Mouse (Mus musculus): Measurements from ENCODE around the gene Wdr41. TPM values are rescaled to one million over a fixed set of nuclear protein-coding genes. Genes with fewer than 3 reads are reported as not detected.

The Wdr41 gene
- total RNA-seq, 2 experiments from 2014 or later = 22.8 to 23.2 TPM

DNA sequence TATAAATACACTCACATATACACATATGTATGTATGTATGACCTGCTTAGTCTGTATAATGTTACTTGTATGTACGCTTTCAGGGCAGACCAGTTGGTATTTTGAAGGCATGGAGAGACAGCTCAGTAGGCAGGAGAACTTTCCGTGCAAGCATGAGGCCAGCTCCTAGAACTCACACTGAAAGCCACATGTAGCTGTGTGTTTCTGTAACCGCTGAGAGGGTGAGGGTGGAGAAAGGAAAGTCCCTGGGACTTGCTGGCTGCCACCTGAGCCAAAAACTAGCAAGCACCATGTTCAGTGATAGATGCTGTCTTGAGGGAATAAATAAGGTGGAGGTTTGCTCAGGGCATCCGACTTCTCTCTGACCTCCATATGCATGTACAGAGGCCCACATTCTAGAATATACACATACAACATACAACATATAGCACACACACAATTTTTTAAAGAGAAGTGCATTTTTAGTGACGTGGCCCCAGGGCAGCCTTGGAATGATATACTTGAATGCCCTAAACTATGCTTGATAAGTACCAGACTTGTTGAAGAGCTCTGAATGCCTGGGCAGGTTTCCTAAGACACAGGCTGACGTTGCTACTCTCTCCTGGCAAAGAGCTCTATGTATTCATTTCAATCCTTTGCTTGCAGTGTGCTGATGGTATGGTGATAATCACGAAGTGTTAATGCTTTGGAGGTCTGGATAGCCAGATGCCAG is 35.6 kb downstream of the Wdr41 start:
- no peak overlapping the region for H3K27ac ChIP-seq
- DNase-seq (ENCODE audit: low spot score in 2 of 2) = no peak
- no peak overlapping the region for H3K4me3 ChIP-seq
- no peak for TF ChIP-seq CTCF (conservative IDR thresholded peaks at IDR 0.05)

GRCm38 (mm10) chr13:95017278-95017677 is 41.1 kb downstream of the Wdr41 start:
- no peak for DNase-seq (ENCODE audit: low spot score in 2 of 2)
- Histone ChIP-seq H3K4me3 (no peak overlapping the region), H3K27ac (no peak overlapping the region)
- no peak for TF ChIP-seq CTCF (conservative IDR thresholded peaks at IDR 0.05)

DNA sequence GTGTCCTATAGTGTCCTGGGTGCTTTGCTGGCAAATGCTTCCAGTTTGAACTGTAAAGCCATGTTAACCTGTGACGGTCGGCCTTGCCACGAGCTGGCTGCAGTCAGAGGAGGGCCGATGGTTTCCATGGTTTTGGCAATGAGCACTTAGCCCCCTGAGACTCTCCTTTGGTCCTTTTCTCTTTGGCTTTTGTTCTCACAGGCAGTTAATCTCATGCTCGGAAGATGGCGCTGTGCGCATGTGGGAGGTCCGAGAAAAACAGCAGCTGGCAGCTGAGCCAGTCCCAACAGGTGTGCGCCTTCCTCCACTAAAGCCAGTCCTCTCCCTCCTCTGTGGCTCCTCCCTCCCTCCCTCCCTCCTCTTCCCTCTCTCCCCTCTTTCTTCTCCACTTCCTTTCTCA is 41.8 kb downstream of the Wdr41 start:
- peak; percentile 83 for TF ChIP-seq CTCF (conservative IDR thresholded peaks at IDR 0.05)
- peak; percentile 60 to 76 for DNase-seq (ENCODE audit: low spot score in 2 of 2)
- Histone ChIP-seq H3K4me3 (no peak overlapping the region), H3K27ac (peak overlapping the region; percentile 48; the same call in 1 of the 2 replicates)

GRCm38 (mm10) chr13:95019345-95019744 is 43.2 kb downstream of the Wdr41 start:
- Histone ChIP-seq H3K4me3 (no peak overlapping the region), H3K27ac (0 out of 2 replicates have a peak overlapping the region, but pooled peaks have one; percentile 48)
- no peak for TF ChIP-seq CTCF (conservative IDR thresholded peaks at IDR 0.05)
- no peak for DNase-seq (ENCODE audit: low spot score in 2 of 2)

DNA sequence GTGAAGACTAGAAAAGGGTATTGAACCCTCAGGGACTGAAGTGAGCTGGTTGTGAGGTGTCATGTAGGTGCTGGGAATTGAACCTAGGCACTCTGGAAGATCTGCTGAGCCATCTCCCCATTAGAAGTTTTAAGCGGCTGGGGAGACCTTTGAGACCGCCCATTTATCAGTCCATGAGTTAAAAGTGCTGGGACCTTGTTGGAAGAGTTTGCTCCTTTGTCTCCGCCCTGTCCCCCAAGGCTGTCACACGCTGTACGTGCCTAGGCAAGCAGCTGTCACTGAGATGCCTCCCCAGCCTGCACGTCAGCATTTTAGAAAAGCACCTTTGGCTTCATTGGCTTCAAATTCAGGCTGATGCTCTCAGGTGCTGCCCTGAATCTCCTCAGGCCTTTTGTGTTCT is 44.1 kb downstream of the Wdr41 start:
- Histone ChIP-seq H3K4me3 (no peak overlapping the region), H3K27ac (no peak overlapping the region)
- no peak for DNase-seq (ENCODE audit: low spot score in 2 of 2)
- no peak for TF ChIP-seq CTCF (conservative IDR thresholded peaks at IDR 0.05)

DNA sequence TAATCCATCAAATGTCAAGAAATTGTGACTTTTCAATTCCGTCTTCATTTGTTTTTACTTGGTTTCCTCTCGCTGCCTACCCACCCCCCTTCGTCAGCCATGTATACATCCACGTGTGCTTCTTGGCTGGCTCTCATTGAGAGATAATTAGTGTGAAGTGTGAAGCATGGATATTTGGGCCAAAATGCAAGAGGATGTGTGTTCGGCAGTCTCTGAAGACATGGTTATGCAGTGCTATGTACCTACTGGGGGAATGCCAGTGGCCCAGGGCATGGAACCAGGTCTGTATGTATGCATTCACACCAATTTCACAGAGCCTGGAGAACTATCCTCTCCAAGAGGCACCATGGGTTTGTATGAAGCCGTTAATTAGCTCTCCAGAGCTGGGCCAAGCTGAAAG is 54.7 kb downstream of the Wdr41 start:
- no peak overlapping the region for H3K4me3 ChIP-seq
- no peak for DNase-seq (ENCODE audit: low spot score in 2 of 2)
- TF ChIP-seq CTCF (conservative IDR thresholded peaks at IDR 0.05) = no peak
- H3K27ac ChIP-seq = no peak overlapping the region

GRCm38 (mm10) chr13:95032127-95032831 is 56.1 kb downstream of the Wdr41 start:
- no peak overlapping the region for H3K4me3 ChIP-seq
- 0 out of 2 replicates have a peak overlapping the region, but pooled peaks have one; percentile 46 for H3K27ac ChIP-seq
- DNase-seq (ENCODE audit: low spot score in 2 of 2) = no peak
- TF ChIP-seq CTCF (conservative IDR thresholded peaks at IDR 0.05) = no peak

GRCm38 (mm10) chr13:95032973-95033372 is 56.8 kb downstream of the Wdr41 start:
- Histone ChIP-seq H3K4me3 (no peak overlapping the region), H3K27ac (peak overlapping the region; percentile 46; the same call in 1 of the 2 replicates)
- TF ChIP-seq CTCF (conservative IDR thresholded peaks at IDR 0.05) = no peak
- DNase-seq (ENCODE audit: low spot score in 2 of 2) = no peak

DNA sequence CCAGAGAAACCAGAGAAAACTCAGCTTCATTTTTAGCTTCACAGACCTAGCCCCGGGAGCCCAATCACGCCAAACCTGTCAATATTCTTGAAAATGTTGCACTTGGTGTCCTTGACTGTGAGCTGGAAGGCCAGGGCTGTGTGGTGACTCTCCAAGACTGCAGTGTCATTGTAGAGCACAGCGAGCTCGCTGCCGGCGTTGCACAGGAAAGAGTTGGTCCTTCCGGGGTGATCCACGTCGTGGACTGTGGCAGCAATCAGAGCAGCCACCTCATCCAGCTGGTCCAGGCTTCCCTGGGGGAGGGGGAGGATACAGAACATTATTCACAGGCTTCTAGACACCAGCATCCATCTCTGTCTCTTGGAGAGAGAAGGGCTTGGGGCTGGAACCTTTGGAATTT is 58.0 kb downstream of the Wdr41 start:
- peak overlapping the region; percentile 86 for H3K27ac ChIP-seq
- no peak for DNase-seq (ENCODE audit: low spot score in 2 of 2)
- no peak overlapping the region for H3K4me3 ChIP-seq
- TF ChIP-seq CTCF (conservative IDR thresholded peaks at IDR 0.05) = no peak

DNA sequence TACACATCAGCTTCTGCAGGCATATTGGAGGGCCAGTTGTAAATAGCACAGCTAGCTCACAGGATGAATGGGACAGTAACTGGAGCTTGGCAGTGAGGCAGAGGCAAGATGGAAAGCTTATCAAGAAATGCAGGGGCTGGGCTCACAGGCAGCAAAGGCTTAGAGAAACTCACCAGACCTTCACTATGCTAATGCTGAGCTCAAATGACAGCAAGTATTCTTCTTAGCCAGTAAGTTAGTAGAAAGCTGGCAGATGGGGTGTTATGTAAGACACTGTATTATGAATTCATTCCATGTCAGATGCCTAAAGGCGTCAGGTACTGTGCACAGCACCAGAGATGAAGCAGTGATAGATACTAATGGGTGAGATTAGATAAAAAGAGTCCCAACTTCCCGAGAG is 58.6 kb downstream of the Wdr41 start:
- peak; percentile 52 to 86 for DNase-seq (ENCODE audit: low spot score in 2 of 2)
- TF ChIP-seq CTCF (conservative IDR thresholded peaks at IDR 0.05) = no peak
- Histone ChIP-seq H3K27ac (peak overlapping the region; percentile 86), H3K4me3 (no peak overlapping the region)

GRCm38 (mm10) chr13:95038200-95038599 is 62.1 kb downstream of the Wdr41 start:
- H3K27ac ChIP-seq = no peak overlapping the region
- no peak for DNase-seq (ENCODE audit: low spot score in 2 of 2)
- no peak for TF ChIP-seq CTCF (conservative IDR thresholded peaks at IDR 0.05)
- no peak overlapping the region for H3K4me3 ChIP-seq

DNA sequence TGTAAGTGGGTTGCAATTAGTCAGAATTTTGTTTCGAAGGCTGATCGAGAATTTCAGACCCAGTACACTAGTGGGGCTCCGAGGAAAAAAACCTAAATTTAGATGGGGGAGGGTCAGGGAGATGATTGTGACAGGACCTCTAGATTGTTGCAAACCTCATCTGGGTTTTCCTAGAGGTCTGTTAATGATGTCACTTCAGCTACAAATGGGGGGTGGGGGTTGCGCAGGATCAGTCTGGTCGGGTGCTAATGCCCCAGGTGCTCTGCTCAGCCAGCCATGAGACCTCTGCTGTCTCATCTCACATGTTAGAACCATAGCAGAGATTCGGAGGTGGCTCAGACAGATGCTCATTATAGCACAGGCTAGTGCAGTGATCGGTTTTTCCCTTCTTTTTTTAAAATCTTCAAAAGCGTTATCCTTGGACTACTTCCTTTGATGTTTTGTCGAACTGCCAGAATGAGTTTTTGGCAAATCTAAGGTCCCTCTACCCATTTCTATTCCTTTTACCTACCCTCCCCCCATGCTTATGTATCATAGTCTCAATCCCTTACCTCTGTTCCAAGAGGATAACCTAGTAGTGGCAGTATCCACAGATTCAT is 64.1 kb downstream of the Wdr41 start:
- no peak for DNase-seq (ENCODE audit: low spot score in 2 of 2)
- no peak for TF ChIP-seq CTCF (conservative IDR thresholded peaks at IDR 0.05)
- peak overlapping the region; percentile 36; the same call in 1 of the 2 replicates for H3K27ac ChIP-seq

GRCm38 (mm10) chr13:95044108-95044507 is 68.0 kb downstream of the Wdr41 start:
- H3K27ac ChIP-seq = no peak overlapping the region
- DNase-seq (ENCODE audit: low spot score in 2 of 2) = no peak
- no peak for TF ChIP-seq CTCF (conservative IDR thresholded peaks at IDR 0.05)
- H3K4me3 ChIP-seq = no peak overlapping the region

More for the DNA sequence above, 64.1 kb downstream of the Wdr41 start:
- no peak overlapping the region for H3K4me3 ChIP-seq
